Mouse (Mus musculus) gastrocnemius, postnatal 10 days (tissue): ENCODE data around the gene Afap1l2. TPM values are rescaled to one million over a fixed set of nuclear protein-coding genes. Genes with fewer than 3 reads are reported as not detected.

Experiments used
- DNase-seq: peaks from one replicate; pipeline ENCODE4 v3.0.0; 2021; ENCODE audit warnings: mixed read lengths
- total RNA-seq, 2 experiments: library from RNA; stranded (reverse); gene quantifications; 2 replicates each; pipeline ENCODE4 v1.2.3; 2021

The Afap1l2 gene
- total RNA-seq, 2 experiments from 2014 or later, result 14.2 to 22.4 TPM

DNA sequence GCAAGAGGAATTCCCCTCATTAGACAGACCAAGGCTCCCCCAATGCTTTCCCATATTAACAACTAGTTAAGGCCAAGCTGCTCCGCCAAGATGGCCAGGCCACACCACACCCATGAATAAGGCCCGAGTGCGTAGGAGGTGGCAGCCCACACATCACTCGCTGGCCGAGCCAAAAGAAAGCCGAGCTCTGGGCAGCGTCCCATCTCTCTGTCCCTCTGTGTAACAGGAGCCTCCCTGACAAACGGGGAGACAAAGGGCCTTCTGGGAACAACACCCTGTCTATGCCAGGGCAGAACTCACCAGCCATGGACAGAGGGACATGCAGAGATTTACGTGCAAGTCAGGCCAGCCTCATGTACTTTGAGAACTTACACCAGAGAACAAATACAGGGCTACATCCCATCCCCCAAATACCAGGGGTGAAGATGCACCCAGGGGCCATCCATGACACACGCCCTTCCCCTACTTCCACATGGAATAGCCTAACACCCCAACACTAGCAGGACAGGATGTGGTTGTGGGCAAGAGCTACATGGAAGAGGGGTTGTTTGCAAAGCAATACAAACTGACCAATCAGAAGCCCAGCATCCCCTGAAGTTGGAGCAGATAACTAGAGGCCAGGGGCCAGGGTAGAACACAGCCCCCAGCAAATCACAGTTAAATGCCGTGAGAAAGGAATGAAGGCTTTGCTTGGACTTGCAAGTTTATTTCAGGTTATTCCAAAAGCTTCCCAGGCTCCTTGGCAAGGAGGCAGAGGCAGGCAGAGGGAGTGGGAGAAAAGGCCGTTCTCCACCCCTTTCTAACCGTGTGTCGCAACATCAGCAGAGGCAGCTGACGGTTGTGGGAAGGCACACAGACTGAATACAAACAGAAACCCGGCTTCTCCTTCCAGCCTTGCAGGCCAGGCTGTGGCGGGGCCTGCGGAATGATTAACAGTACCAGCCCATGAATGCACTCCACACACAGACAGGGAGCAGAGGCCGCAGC is 30.8 kb downstream of the Afap1l2 start:
- peak; percentile 72 for DNase-seq

DNA sequence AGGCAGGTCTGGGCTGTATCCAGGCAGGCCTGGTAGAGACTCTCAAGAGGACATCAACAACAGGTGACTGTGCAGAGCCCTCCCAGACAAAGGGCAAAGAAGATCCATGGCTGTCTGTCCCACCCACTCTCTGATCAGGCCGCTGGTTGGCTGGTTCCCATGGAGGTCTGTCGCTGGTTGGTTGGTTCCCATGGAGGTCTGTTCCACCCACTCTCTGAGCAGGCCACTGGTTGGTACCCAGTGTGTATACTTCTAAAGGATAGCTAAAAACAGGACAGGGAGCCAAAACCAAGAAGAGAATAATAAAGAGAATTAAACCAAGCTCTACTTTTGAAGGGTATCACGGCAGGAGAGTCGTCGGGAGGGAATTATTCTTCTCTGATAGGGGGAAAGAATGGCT is 31.5 kb downstream of the Afap1l2 start:
- DNase-seq, result no peak

DNA sequence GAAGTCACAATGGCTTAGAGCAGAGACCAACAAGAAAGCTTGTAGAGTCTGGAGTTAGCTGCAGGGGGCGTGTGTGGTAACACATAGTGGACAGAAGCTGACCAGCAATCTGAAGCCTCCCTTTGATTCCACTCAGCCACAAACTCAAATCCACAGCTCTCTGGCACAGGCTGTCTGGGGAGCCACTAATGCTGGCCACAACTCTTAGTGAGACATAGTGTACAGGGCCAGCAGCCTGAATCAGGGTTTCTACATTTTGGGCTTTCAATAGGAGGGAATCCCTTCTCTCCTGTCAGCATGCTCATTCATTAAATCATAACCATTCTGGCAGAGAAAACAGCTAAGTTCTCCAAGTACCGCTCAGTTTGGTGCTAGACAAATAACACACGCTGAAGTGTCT is 32.5 kb downstream of the Afap1l2 start:
- no peak for DNase-seq

DNA sequence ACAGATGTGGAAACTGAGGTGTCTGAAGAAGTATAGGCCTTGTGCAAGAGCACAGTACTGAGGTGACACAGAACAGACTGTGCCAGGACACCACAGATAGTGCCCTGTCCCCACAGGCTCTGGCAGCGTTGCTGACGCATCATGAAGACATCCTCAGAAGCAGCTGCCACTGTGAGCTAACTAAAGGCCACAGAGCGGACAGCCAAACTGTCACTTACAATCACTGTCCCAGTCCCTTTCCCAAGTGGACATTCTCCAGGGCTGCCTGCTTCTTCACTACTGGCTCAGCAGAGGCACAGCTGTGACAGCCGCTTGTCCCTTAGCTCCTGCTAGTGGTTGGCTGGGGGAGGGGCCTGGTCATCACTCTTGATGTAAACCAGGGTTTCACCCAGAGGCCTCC is 33.9 kb downstream of the Afap1l2 start:
- peak; percentile 42 for DNase-seq

DNA sequence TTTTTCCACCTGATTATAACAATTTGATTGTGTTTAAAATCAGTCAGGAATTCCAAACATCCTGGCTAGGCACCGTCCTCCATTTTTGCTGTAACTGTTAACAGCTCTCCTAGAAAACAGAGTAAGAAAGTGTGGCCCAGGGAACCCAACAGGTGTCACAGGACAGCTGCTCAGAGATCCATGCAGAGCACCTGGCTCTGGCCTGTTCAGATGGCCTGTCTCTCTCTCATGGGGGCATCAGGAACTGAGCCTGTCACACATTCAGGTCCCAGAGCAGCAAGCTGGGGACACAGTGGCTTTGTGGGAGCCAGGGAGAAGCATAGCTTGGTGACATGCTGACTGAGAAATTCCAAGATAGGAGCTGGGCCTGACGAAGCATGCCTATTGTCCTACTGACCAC is 35.3 kb downstream of the Afap1l2 start:
- DNase-seq, result no peak

DNA sequence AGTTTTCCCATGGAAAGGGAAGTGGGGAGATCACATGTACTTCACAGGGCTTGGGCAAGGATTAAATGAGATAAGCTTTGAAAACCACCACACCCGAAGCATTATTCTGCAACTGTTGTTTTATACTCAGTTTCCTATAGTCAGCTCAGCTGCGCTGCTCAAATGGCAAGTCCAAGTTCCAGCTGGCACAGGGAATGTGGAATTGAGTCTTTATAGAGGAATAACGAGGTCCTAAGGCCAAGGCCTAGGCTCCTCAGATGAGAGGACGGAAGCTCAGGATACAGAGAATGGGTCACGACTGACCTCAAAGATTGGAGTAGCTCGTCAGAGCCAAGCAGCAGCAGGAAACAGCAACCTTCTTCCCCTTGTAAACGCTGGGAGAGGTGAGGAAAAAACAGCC is 36.7 kb downstream of the Afap1l2 start:
- no peak for DNase-seq

DNA sequence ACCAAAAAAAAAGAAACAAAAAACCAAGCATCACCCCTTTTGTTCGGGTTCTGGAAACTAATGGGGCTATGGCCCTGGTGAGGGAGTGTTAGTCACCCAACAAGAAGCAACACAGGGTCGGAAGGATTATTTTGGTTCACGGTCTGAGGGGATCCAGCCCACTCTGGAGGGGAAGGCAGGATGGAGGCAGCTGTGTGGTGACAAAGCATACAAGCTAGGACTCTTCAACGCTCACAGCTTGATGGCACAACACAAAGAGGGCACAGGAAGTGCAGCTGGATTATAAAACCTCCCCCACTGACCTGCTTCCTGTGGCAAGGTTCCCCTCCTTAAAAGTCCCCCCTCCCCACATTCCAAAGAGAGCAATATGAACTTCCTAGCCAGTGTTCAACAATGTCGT is 44.2 kb downstream of the Afap1l2 start:
- no peak for DNase-seq

DNA sequence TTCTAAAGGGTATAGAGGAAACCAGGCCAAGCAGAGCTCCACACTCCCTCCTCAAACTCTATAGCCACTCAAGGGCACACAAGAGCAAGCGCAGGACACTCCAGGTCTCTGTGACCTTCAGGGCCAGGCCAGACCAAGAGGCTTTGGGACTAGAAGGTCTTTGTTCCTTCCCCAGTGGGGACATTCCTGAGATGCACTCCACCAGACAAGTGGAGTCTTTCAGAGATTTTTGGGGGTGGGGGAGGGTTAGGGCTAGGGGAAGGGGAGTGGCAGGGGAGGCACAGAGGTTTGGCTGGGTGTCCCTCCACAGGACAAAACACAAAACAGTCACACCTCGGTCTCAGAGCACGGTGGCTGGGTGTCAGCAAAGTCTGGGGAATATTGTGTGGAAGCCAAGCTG is 48.4 kb downstream of the Afap1l2 start:
- no peak for DNase-seq

DNA sequence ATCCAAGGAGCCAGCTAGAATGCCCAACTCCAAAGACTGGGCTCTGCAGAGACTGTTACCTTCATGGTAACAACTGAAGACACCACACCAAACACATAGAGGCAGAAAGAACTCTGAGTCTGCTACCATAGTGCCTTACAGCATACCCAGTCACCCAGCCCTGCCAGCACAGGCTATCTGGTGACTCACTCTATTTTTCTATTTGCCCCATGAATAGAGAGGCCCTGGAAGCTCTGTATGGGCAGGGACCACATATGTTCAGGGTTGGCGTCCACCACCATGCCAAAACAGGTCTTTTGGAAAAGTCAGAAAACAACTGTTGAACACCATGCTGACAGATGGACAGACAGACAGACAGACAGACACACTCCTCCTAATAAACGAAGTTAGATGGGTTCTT is 49.0 kb downstream of the Afap1l2 start:
- DNase-seq, result no peak

DNA sequence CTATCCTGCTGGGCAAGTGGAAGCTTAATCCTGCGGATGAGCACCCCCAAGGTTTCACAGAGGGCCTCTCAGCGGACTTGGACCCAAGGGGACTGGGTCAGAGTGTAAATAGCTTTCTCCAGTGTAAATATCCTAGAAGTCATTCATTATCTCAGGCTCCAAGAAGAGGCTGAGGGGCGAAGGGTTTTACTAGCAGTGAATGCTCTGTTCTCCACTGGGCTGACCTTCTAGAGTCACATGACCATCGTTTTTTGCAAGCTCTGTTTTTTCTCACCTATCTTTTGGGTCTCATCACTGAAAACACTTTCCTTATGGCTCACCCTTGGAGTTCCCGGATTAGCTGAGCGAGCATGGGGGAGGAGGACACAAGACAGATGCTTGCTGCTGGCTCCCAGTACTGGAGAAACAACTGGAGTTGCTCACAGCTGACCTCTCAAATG is 49.4 kb downstream of the Afap1l2 start:
- no peak for DNase-seq

DNA sequence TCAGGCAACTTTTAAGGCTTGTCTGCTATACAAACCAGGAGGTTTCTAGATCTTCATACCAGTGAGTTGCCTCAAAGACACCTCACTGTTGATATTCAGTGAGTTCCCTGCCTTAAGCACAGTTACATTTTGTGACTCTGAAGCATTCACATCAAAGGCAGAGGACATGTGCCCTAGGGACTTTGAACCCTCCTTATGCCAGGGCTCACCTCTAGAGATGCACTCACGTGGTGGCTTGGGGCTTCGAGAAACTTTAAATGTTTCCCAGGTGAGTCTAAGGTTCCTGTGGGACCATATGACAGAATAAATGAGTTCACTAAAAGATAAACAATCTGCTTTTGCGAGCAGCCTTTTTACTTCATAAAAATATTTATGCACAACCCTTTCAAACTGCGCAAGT is 50.0 kb downstream of the Afap1l2 start:
- no peak for DNase-seq

DNA sequence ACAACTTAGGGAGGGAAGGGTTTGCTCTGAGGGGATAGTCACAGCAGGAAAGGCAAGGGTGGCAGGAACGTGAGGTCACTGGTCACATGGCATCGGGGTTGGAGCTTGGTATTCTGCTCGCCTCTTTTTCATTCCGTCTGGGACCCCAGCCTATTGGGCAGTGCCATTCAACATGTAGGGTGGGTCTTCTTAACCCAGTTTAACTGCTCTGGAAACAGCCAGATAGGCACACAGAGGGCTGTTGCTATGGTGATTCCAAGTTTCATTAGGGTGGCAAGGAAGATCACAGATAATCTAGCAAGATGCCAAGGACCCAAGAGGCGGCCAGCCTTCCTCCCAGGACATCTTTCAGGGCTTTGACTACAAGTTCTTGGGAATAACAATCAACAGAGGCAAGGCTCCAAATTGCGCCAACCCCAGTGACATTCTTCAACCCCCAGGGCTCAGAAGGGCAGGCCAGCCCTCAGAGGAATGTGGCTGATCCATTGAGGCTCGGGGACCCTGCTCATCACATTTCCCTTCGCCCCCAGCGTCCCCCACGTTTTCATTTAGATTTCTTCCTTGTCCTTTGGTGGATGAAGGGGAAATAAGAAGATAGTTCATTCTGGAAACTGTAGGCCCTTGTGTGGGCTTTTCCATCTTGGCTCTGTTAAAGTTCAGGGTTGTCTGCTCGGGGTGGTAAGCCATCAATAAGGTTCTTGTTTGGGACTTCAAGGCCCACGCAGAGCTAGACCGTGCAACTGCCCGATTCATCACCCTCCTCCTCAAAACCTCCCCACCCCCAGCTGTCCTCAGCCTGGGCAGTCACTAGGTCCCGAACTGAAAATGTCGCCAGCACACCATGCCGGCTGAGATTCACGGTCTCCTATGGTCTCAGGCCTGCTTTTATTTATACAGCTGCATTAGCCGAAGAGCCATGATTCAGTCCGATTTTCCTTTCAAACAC is 52.2 kb downstream of the Afap1l2 start:
- no peak for DNase-seq

DNA sequence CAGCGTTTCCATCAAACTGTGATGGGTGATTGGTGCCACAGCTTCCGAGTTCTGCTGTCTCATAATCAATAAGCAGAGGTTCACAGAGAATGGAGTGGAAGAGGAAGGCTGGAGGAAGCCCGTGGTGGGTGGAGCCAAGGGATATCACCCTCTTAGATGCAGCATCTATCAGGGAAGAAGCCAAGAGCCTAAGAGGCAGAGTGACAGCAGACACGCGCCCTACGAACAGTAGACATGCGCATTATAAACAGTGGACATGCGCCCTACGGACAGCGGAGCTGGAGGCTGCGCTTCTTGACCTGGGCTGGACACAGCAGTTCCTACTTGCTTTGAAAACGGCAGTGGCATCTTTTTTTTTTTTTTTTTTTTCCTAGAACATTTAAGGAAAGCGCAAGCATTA is 53.2 kb downstream of the Afap1l2 start:
- DNase-seq, result no peak

DNA sequence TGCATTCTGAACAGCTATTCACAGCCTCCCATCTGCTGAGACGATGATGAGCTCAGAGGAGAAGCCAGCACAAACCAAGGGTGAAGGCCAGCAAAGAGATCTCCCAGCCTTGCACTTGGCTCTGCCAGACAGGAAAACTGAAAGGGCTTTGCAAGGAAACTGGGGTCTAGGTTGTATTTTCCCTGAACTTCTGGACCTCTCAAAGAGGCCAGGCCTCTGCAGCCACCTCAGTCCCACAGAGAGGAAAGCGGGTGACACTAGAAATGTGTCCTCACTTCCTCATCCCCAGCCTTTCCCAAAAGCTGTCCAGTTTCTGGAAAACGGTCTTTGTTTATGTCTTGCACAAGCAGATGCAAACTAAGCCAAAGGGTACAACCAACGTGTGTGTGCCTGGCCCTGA is 54.2 kb downstream of the Afap1l2 start:
- no peak for DNase-seq

DNA sequence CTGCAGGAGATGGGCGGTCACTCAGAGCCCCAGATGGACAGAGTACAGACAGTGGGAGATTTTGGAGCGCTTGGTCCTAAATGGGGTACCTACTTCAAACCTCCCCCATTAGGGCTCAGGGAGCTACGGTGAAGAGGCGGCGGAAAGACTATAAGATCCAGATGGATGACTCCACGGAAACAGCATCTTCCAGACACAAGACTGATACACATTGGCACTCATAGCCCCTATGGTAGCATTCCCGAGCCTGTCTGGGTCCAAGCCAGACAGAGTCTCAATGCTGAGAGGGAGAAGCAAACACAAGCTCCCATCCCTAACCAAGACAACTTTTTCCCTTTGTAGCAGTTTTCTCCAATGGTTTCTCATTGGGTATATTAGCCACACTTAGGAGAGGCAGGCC is 57.2 kb downstream of the Afap1l2 start:
- DNase-seq, result no peak

DNA sequence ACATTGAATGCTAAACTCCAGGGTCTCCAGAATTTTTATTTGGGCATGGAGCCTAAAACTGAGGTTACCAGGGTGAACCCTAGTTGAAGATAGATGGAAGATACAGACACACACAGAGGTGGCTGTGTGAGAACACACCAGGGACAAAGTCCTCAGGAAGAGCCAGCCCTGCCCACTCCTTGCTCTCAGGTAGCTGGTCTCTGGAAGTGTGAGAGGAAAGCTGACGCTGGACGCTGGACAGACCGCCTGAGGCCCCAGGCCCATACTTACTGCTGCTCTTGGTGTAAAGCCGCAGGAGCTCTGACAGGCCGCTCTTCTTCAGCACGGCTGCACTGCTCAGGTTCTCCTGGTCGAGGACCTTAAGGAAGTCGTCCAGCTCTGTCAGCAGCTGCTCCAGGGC is 58.2 kb downstream of the Afap1l2 start:
- DNase-seq, result no peak

DNA sequence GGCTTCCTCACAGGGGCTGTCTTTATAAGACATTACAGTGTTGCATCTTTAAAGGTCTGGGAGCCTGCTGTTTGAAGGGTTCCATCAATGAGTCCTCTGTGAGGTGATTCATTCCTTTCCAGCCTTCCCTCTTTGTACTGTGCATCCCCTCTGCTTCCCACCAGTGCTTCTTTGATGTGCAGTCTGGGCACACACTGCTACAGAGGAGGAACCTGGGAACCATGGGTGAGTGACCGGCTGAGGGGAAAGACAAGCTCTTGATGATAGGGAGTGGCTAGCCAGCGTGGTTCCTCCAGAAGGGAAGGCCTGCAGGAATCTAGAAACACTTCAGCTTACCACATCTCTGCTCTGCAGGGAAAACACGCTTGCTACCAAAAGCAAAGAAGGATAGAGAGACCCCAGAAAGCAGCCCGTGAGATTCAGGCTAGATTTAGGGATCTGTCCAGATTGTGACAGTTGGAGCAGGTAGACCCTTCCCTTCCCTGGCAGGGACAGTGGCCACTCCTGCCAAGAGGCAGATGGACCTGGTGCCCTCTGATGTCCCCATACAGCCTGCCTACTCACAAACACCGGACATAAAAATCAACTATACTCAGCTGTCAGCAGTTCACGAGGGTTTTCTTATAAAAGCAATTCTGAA is 59.9 kb downstream of the Afap1l2 start:
- no peak for DNase-seq

DNA sequence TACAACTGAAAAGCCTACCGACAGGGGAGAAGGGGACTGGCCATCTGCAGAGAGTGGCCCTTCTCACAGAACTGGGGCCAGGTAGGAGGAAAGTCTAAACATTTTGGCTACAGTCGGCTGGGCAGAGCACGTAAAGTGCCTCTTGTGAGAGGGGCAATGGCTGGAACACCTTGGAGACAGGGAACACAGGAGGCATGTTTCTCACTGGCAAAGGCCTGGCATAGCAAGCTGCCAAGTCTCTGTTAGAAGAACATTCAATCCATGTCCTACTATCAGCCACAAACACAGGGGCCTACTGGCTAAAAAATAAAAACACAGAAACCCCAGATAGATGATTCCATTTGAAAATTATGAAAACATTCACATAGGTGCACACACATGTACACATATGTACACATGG is 61.3 kb downstream of the Afap1l2 start:
- DNase-seq, result no peak

DNA sequence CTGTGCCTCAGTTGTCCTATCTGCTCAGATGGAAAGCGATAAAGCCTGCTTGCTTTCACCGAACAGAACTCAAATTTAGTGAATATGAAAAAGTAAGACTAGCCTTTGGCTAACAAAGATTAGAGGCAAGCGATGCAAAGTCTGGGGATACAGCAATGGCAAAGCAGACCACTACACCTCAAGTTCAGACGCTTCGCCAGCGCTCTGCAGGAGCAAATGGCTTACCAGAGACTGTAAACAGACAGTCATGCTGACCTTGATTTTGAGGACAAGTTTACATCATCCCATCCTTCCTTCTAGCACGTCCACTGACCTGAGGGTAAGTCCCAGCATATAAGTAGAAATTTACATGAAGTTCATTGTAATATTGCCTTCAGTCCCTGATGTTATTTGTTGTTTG is 61.8 kb downstream of the Afap1l2 start:
- DNase-seq, result no peak

DNA sequence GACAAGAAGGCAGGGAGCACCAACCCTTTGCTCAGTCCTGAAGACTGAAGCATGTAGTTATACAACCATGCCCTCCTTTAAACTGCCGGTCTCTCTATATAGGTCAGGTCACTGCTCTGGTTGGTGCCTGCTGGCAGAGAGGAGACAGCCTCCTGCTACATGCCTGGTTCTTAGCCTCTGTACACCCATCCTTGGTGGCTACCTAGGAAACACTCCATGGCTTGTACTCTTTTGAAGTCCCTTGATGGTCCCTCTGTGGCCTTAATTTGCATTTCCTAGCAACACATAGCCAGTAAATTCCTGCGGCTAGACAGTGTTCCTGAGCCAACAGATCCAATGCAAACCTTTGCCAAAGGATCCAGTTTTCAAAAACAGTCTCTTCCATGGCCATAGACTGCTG is 62.4 kb downstream of the Afap1l2 start:
- DNase-seq, result no peak

DNA sequence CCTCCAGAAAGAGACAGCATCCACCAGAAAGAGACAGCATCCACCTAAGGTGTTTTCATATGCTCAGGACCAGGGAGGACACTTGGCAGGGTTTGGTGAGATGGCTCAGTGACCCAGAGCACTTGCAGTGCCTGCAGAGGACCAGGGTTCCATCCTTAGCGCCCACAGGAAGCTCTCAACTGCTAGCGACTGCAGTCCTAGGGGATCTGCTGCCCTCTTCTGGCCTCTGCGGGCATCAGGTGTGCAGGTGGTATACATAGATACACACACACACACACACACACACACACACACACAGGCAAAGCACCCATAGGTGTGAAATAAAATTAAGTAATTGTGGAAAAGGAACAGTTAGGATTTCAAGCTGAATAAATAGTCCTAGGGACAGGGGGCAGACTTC is 63.2 kb downstream of the Afap1l2 start:
- no peak for DNase-seq

DNA sequence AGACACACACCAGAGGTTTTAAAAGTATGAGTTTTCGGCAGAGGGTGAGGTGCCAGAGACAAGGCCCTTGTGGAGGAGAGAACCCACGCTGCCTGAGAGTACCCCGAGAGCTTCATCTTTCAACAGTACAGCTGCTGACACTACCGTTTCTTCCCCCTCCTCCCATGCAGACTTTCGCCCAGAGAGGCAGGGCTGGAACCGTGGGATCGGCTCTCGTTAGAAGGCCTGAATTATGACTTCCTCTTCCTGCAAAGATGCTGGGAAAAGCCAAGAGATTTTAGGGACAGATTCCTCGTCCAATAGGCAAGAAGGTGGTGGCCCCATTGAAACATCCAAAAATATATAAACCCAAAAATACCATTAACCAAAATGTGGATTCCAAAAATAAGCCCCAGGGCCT is 63.8 kb downstream of the Afap1l2 start:
- DNase-seq, result no peak

DNA sequence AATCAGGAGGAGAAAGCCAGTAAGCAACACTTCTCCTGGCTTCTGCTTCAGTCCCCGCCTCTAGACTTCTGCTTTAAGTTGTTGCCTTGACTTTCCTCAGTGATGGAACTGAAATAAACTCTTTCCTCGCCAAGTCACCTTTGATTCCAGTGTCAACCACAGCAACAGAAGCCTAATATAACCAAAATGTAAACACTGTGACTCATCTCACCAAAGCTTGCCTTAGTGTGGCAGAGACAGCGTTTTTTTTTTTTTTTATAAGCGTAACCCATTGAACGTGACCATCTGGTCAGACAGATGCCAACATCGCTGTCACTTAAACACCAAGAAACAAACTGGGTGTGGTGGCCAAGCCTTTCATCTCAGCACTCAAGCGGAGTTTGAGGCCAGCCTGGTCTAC is 65.8 kb downstream of the Afap1l2 start:
- DNase-seq, result no peak
